Comparison of ENCODE assay signal across 14 mouse cellular contexts in genomic region chr4:136711985-136712768, GRCm38 (mm10).
DNase-seq lines count a peak whose midpoint lies in the region; ATAC-seq and TF ChIP-seq lines count a peak whose summit lies in the region.
"Had no signal": no experiment of that assay in that cellular context is flagged by ENCODE, and none has a peak within 500 bp of the region (broad histone marks: within the 10 kb centered on the region; RNA-seq: fewer than 3 reads in every experiment).

No protein-coding gene starts in this region.

- TF ChIP-seq POLR2A in lung, adult 2 months (IDR thresholded peaks at IDR 0.05; ENCODE audit: borderline replicate concordance, extremely low read depth, low read depth, low read length) = no peak

- H3K36me3 ChIP-seq in lung, embryonic 15.5 days = no peaks in the 10 kb centered on the region
- no peaks in the 10 kb centered on the region for H3K36me3 ChIP-seq in forebrain, embryonic 15.5 days
- H3K36me3 ChIP-seq: hindbrain, embryonic 15.5 days; liver, embryonic 15.5 days; midbrain, embryonic 15.5 days had no signal

- peak overlapping the region; percentile 17 for H3K27ac ChIP-seq in lung, embryonic 15.5 days
- H3K27ac ChIP-seq in forebrain, embryonic 15.5 days (replicated peaks) = no peak overlapping the region
- H3K27ac ChIP-seq: hindbrain, embryonic 15.5 days; liver, embryonic 15.5 days; midbrain, embryonic 15.5 days had no signal

- no peaks in the 10 kb centered on the region for H3K9me3 ChIP-seq in lung, embryonic 15.5 days
- no peaks in the 10 kb centered on the region for H3K9me3 ChIP-seq in forebrain, embryonic 15.5 days
- H3K9me3 ChIP-seq: hindbrain, embryonic 15.5 days; liver, embryonic 15.5 days; midbrain, embryonic 15.5 days had no signal

- H3K4me1 ChIP-seq in lung, embryonic 15.5 days = peaks cover 13% of the 10 kb centered on the region
- no peaks in the 10 kb centered on the region for H3K4me1 ChIP-seq in lung, adult 2 months (ENCODE audit: control insufficient read depth, insufficient read depth, low read length)
- peaks cover 28% of the 10 kb centered on the region for H3K4me1 ChIP-seq in forebrain, embryonic 15.5 days
- H3K4me1 ChIP-seq: liver, embryonic 15.5 days had no signal

- no peak for DNase-seq in lung, adult 2 months
- DNase-seq in lung, postnatal 25 days (ENCODE audit: low spot score) = peak; percentile 59
- peak; percentile 44 for DNase-seq in thymus, postnatal 4 days
- DNase-seq in MN1 (ENCODE audit: low spot score) = no peak
- DNase-seq: adrenal gland, postnatal 36 days; cerebellum, postnatal 25 days; kidney, postnatal 36 days; retina, postnatal 1 day had no signal

- H3K4me2 ChIP-seq in lung, embryonic 15.5 days = no peak overlapping the region; the same call in 1 of the 2 replicates
- no peak overlapping the region for H3K4me2 ChIP-seq in forebrain, embryonic 15.5 days (replicated peaks)
- H3K4me2 ChIP-seq: hindbrain, embryonic 15.5 days; liver, embryonic 15.5 days; midbrain, embryonic 15.5 days had no signal

- H3K9ac ChIP-seq in lung, embryonic 15.5 days = no peak overlapping the region
- H3K9ac ChIP-seq in forebrain, embryonic 15.5 days (replicated peaks) = no peak overlapping the region
- H3K9ac ChIP-seq: hindbrain, embryonic 15.5 days; liver, embryonic 15.5 days; midbrain, embryonic 15.5 days had no signal

- 24% methylated on average over 20 of the region's 20 CpGs for WGBS in lung, embryonic 15.5 days
- 32% methylated on average over 20 of the region's 20 CpGs for WGBS in lung, adult 2 months
- WGBS in forebrain, embryonic 15.5 days = 32% methylated on average over 20 of the region's 20 CpGs

- TF ChIP-seq CTCF in lung, adult 2 months (IDR thresholded peaks at IDR 0.05; ENCODE audit: insufficient read depth, low read length) = no peak

- H3K4me3 ChIP-seq in lung, embryonic 15.5 days = no peak overlapping the region
- no peak overlapping the region for H3K4me3 ChIP-seq in lung, adult 2 months (replicated peaks; ENCODE audit: extremely low read depth, low read depth, low read length)
- H3K4me3 ChIP-seq in forebrain, embryonic 15.5 days = no peak overlapping the region
- H3K4me3 ChIP-seq: hindbrain, embryonic 15.5 days; liver, embryonic 15.5 days; midbrain, embryonic 15.5 days had no signal

- 0 out of 2 replicates have a peak, but pooled peaks have one; percentile 45 for ATAC-seq in lung, embryonic 15.5 days (ENCODE audit: borderline replicate concordance, extremely low read depth, low FRiP score, low TSS enrichment)
- ATAC-seq in hematopoietic stem cell, adult 5-6 weeks (replicated peaks in 1 of 2; ENCODE audit: insufficient read depth in 1 of 2, low FRiP score in 2 of 2, low TSS enrichment in 1 of 2, low read depth in 1 of 2, poor library complexity in 2 of 2, severe bottlenecking in 2 of 2) = peak; percentile 28 to 31; a peak in 3 of 4 replicates
- ATAC-seq in forebrain, embryonic 15.5 days (replicated peaks) = no peak
- ATAC-seq: midbrain, embryonic 15.5 days had no signal

- H3K27me3 ChIP-seq in lung, embryonic 15.5 days = no peaks in the 10 kb centered on the region
- no peaks in the 10 kb centered on the region for H3K27me3 ChIP-seq in forebrain, embryonic 15.5 days
- H3K27me3 ChIP-seq: hindbrain, embryonic 15.5 days; liver, embryonic 15.5 days; midbrain, embryonic 15.5 days had no signal

Comparison
In these comparisons a context has a peak if more than half of its experiments do, and no peak if none do; other contexts are left out.
1. DNase-seq: peak in lung, postnatal 25 days (single experiment) and thymus, postnatal 4 days (single experiment); none in lung, adult 2 months (single experiment) and MN1 (single experiment).